Mouse (Mus musculus) erythroblast, embryonic 14.5 days (primary cell): ENCODE measurements around the gene Fbrs. TPM values are rescaled to one million over a fixed set of nuclear protein-coding genes. Genes with fewer than 3 reads are reported as not detected.
"Not testable (repeated sequence)": the region's sequence is repeated elsewhere in the genome, so short reads cannot be mapped to it uniquely, and the experiment has no call there.

Source experiments
- H3K27me3 ChIP-seq: 2 replicates; pipeline ENCODE4 v1.6.1; 2012; ENCODE audit warnings: inconsistent platforms; ENCODE audit not compliant: control insufficient read depth
- H3K36me3 ChIP-seq: 2 replicates; pipeline ENCODE4 v1.6.1; 2012; ENCODE audit warnings: mild to moderate bottlenecking, inconsistent platforms; ENCODE audit not compliant: control insufficient read depth
- H3K4me1 ChIP-seq: 2 replicates; pipeline ENCODE4 v1.6.1; 2012; ENCODE audit warnings: inconsistent platforms; ENCODE audit not compliant: control insufficient read depth
- H3K4me3 ChIP-seq: replicated peaks from 2 replicates; pipeline ENCODE3; 2012; ENCODE audit warnings: moderate library complexity, mild to moderate bottlenecking, inconsistent platforms
- H3K9me3 ChIP-seq: 2 replicates; pipeline ENCODE4 v1.6.1; 2012; ENCODE audit warnings: low read length, inconsistent platforms, mixed read lengths; ENCODE audit not compliant: control insufficient read depth
- GATA1 ChIP-seq: IDR thresholded peaks from 2 replicates; pipeline ENCODE4 v1.6.1; 2012; ENCODE audit warnings: low read length, inconsistent platforms, mixed read lengths
- TAL1 ChIP-seq: IDR thresholded peaks from 3 replicates; pipeline ENCODE4 v1.6.1; 2012; ENCODE audit warnings: low read length, inconsistent platforms, mixed read lengths
- polyA plus RNA-seq: library from polyadenylated mRNA; stranded (reverse); fragments of >175 nt; gene quantifications from 2 replicates; pipeline ENCODE4 v1.2.3, GENCODE M21; 2012

Fbrs gene
- polyA plus RNA-seq, 1 experiment, result 36.3 TPM

DNA sequence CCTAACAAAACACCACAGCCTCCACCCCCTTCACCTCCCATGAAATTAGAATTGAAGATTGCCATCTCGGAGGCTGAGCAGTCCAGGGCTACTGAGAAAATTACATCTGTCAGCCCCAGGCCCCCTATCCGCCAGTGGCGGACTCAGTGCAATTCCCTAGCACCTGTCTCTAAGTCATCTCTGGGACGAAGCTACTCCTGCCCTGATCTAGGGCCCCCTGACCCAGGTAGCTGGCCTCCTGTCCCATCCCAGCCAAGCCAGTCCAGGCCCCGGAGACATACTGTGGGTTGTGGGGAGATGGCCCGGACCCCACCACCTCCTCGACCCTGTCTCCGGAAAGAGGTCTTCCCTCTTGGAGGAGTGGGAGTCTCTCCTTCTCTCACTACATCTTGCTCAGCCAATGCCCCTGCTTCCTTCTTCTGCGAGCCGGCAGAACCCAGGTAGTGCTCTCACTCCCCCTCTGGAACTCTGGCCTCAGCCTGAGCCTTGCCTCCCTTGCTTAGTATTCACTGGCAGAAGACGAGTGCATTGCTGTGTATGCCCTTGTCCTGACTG lies 3.7 kb upstream of the Fbrs start:
- TF ChIP-seq TAL1 (no peak), GATA1 (no peak)
- H3K4me3 ChIP-seq, result no peak overlapping the region
- H3K4me1 ChIP-seq, result peaks cover 60% of the 10 kb centered on the region
- H3K9me3 ChIP-seq, result no peaks in the 10 kb centered on the region
- peaks cover 59% of the 10 kb centered on the region for H3K36me3 ChIP-seq
- H3K27me3 ChIP-seq, result no peaks in the 10 kb centered on the region

DNA sequence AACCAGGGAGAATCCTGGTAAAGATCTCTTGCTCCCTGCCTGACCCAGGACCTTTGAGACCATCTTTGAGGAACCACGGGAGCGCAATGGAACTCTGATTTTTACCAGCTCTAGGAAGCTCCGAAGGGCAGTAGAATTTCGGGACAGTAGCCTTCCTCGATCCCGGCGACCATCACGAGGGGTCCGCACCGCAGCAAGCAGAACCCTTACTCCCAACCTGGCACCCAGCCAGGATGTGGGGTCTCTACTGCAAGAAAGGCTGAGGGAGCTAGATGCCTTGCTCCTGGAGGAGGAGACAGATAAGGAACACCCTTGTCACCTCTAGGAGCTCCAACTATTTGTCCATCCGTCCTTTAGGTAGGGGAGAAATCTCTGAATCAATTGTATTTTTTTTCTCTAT lies 2.7 kb upstream of the Fbrs start:
- no peaks in the 10 kb centered on the region for H3K9me3 ChIP-seq
- no peaks in the 10 kb centered on the region for H3K27me3 ChIP-seq
- H3K36me3 ChIP-seq, result peaks cover 70% of the 10 kb centered on the region
- H3K4me3 ChIP-seq, result peak overlapping the region; percentile 92
- no peak for TF ChIP-seq GATA1
- no peak for TF ChIP-seq TAL1
- H3K4me1 ChIP-seq, result peaks cover 66% of the 10 kb centered on the region

DNA sequence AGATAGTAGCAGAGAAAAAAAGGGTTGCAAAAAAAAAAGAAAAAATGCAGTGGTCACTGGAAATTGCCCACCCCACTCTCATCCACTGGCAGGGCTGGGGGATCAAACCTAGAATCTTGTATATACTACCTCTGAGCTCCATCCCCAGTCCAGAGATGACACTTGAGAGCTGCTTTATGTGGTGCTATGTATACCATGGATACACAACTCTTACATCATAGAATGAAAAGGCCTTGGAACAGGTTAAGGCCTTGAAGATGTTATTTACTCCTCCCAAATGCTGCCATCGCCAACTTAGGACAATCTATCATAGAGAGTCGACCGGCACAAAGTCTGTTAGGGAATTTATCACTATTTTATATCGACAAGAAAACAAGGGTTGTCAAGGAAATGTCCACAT lies 2.1 kb upstream of the Fbrs start:
- H3K36me3 ChIP-seq, result peaks cover 74% of the 10 kb centered on the region
- no peaks in the 10 kb centered on the region for H3K9me3 ChIP-seq
- TF ChIP-seq TAL1 (no peak), GATA1 (no peak)
- H3K27me3 ChIP-seq, result no peaks in the 10 kb centered on the region
- H3K4me3 ChIP-seq, result peak overlapping the region; percentile 92
- peaks cover 66% of the 10 kb centered on the region for H3K4me1 ChIP-seq

GRCm38 (mm10) chr7:127477687-127478634 lies 1.0 kb upstream of the Fbrs start:
- Histone ChIP-seq H3K4me3 (peak overlapping the region; percentile 92), H3K4me1 (peaks cover 63% of the 10 kb centered on the region), H3K36me3 (peaks cover 76% of the 10 kb centered on the region), H3K9me3 (no peaks in the 10 kb centered on the region), H3K27me3 (no peaks in the 10 kb centered on the region)
- TF ChIP-seq GATA1 (no peak), TAL1 (no peak)

DNA sequence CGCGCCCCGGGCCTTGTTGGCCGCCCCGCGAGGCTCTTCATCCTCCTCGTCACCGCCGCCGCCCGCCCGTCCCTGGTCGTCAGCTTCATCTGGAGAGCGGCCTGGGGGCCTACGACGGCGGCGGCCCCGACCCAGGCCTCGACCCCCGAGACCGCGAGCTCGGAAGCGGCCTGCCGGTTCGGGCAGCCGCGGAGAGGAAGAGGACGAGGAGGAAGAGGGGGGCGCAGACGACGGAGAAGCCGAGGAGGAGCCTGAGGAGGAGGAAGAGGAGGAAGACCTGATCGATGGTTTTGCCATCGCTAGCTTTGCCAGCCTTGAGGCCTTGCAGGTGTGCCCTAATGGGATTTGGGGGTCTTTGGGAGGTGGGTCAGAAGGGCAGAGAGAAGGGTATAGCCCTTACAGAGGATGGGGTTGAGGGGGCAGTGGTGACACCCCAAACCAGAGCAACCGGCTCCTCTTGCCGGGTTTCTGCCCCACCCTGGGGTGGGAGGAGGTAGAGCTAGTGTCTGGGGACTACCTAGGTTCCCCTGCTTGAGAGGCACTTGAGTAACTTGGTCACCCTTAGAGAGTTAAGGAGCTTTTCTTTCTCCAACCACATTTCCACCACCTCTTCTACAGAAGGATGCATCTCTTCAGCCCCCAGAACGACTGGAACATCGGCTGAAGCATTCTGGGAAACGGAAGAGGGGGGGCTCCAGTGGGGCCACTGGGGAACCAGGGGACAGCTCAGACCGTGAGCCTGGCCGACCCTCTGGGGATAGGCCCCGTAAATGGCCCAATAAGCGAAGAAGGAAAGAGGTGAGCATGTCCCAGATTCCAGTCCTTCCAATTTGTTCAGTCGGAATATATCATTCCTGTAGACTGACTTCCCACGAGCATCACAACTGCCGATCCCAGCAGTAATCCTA lies 573 bp downstream of the Fbrs start:
- Histone ChIP-seq H3K36me3 (peaks cover 76% of the 10 kb centered on the region), H3K9me3 (no peaks in the 10 kb centered on the region), H3K27me3 (no peaks in the 10 kb centered on the region), H3K4me1 (peaks cover 60% of the 10 kb centered on the region), H3K4me3 (peak overlapping the region; percentile 92)
- TF ChIP-seq GATA1, result no peak
- no peak for TF ChIP-seq TAL1

- TF ChIP-seq GATA1 (no peak), TAL1 (no peak)
- Histone ChIP-seq H3K27me3 (no peaks in the 10 kb centered on the region), H3K9me3 (no peaks in the 10 kb centered on the region), H3K36me3 (peaks cover 76% of the 10 kb centered on the region), H3K4me1 (peaks cover 57% of the 10 kb centered on the region), H3K4me3 (peak overlapping the region; percentile 92)
These were observed 1.3 kb downstream of the Fbrs start for GRCm38 (mm10) chr7:127480321-127480720.

DNA sequence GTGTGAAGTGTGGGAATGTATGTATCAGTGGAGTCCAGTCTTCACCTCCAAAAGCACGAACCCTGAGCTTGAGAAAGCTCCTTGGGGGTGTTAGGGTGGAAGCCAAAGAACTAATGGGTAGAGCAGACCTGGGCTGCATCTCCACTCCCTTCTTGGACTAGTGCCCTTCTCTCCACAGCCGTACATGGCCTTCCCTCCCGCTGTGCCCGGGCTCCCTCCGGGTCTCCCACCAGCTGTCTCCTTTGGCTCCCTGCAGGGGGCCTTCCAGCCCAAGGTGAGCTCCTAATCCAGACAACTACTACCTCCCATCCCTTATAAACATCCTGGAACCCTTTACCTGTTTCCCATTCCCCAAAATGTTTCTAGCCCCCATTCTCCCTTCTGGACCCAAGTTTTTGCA lies 6.4 kb downstream of the Fbrs start:
- Histone ChIP-seq H3K4me1 (peaks cover 21% of the 10 kb centered on the region), H3K4me3 (no peak overlapping the region), H3K27me3 (no peaks in the 10 kb centered on the region), H3K36me3 (peaks cover 98% of the 10 kb centered on the region), H3K9me3 (no peaks in the 10 kb centered on the region)
- no peak for TF ChIP-seq GATA1
- no peak for TF ChIP-seq TAL1

DNA sequence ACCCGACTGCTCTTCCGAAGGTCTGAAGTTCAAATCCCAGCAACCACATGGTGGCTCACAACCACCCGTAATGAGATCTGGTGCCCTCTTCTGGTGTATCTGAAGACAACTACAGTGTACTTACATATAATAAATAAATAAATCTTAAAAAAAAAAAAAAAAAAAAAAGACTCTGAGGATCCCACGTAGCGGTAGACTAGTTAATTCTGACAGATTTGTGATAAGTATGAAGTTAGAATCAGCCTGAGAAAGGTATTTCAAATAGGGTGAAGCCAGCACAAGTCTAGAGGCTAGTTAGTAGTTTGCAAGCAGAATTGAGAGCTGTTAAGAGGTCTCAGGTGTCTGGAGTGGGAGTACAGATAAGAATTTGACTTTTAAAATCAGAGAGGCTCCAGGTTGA lies 9.4 kb downstream of the Fbrs start:
- not testable (repeated sequence) for H3K4me3 ChIP-seq, H3K9me3 ChIP-seq, H3K4me1 ChIP-seq, H3K27me3 ChIP-seq
- peaks cover 91% of the 10 kb centered on the region for H3K36me3 ChIP-seq

DNA sequence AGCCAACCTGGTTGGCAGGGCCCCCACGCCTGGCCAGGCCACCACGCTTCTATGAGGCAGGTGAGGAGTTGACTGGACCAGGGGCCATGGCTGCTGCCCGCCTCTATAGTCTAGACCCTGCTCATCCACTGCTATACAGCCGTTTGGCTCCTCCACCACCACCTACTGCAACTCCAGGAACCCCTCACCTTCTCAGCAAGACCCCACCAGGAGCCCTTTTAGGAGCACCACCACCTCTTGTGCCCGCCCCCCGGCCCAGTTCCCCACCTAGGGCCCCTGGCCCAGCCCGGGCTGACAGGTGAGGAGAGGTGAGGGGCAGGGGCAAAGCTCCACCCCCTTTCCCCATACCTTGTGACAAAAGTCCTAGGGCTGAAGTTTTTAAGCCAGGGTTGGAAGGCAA lies 11.0 kb downstream of the Fbrs start:
- H3K36me3 ChIP-seq, result peaks cover 75% of the 10 kb centered on the region
- no peak overlapping the region for H3K4me3 ChIP-seq
- TF ChIP-seq TAL1 (no peak), GATA1 (no peak)
- peaks cover 2% of the 10 kb centered on the region for H3K4me1 ChIP-seq
- H3K27me3 ChIP-seq, result no peaks in the 10 kb centered on the region
- H3K9me3 ChIP-seq, result no peaks in the 10 kb centered on the region
